Mouse (Mus musculus) spleen, adult 12 weeks (tissue): Measurements from ENCODE around the gene E030018B13Rik.

Experiments
- DNase-seq: peaks from one replicate; pipeline ENCODE4 v3.0.0; 2022; ENCODE audit warnings: low spot score

E030018B13Rik gene

DNA sequence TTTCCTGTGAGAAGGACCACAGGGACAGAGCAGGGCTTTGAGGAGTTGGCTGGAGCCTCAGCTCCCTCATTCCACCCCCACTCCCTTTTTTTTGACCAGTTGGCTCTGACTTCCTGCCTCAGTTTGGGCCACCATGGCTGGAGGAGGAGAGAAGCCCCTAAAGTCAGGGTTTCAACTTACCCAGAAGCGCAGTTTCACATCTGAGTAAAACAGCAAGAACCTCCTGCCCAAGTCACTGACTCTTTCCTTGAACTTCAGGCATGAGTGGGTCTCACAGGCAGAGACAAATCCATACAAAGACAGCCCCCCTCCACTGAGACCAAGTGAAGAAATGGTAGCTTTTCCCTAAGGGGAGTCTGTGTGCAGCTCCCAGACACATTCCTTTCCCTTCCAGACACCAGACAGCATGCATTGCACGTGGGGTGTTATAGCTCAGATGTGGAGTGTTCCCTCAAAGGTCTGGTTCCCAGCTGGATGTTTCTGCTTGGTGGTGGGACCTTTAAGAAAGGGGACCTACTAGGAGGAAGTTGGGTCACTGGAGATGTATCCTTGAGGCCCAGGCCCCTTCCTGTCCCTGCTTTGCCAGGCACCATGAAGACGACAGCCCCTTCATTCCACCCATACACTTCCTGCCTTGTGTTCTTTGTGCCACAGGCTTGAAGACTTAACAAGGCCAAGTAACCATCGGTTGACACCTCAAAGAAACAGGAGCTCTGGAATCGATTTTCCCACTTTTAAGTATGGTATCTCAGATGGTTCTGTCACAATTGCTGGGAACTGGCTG, 49.2 kb downstream of the E030018B13Rik start:
- no peak for DNase-seq

DNA sequence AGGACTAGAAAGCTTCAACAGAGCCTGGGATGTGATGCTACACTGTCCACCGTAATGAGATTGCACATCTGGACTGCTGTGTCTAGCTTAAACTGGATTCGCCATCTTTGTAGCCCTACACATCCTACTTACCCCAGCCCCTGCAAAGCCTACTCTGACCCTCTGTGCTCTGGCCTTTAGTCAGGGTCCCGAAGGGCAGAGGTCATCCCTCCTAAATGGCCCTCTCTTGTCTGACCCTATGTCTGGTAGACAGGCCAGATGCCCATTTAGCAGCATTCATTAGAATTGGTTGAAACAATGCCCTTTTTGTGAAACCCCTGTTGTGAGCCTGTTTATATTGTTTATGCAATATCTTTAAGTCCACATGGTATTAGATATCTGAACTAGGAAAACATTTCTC, 53.3 kb downstream of the E030018B13Rik start:
- DNase-seq = no peak
